In the genomic region with DNA sequence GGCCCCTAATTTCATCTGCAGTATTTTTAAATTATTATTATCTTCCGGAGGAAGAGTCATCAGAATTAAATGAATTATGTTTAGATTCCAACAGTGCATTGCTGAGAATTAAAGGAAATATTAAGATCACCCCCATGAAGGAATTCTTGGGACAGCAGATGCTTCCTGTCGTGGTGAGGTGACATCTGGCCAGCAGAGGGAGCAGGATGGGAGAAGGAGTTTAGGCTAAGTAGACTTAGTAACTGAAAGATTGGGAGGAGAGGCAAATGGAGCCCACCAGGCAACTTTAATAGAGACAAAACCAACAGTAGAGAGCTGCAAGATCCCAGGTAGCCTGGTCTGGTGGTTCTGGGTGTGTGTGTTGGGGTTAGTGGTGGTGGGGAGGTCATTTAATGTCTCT, we compare ENCODE assay signal across 8 mouse cellular contexts.
DNase-seq lines count a peak whose midpoint lies in the region; ATAC-seq and TF ChIP-seq lines count a peak whose summit lies in the region.
"Had no signal": no experiment of that assay in that cellular context is flagged by ENCODE, and none has a peak within 500 bp of the region (broad histone marks: within the 10 kb centered on the region; RNA-seq: fewer than 3 reads in every experiment).

No protein-coding gene starts in this region.

- no peaks in the 10 kb centered on the region for H3K27me3 ChIP-seq in hindbrain, postnatal 0 days (ENCODE audit: insufficient read depth, low read length)
- no peaks in the 10 kb centered on the region for H3K27me3 ChIP-seq in hindbrain, embryonic 14.5 days (ENCODE audit: control insufficient read depth, insufficient read depth, low read length)
- no peaks in the 10 kb centered on the region for H3K27me3 ChIP-seq in E14TG2a.4 (ENCODE audit: insufficient read depth, low read length)
- H3K27me3 ChIP-seq in lung, embryonic 14.5 days (ENCODE audit: insufficient read depth, low read length): peaks cover 14% of the 10 kb centered on the region; the same call in 1 of the 2 replicates
- H3K27me3 ChIP-seq: neural tube, embryonic 13.5 days had no signal

- no peaks in the 10 kb centered on the region for H3K9me3 ChIP-seq in hindbrain, postnatal 0 days (ENCODE audit: low read length)
- H3K9me3 ChIP-seq in hindbrain, embryonic 14.5 days (ENCODE audit: control insufficient read depth, low read length): no peaks in the 10 kb centered on the region
- no peaks in the 10 kb centered on the region for H3K9me3 ChIP-seq in E14TG2a.4 (ENCODE audit: low read length)
- H3K9me3 ChIP-seq in lung, embryonic 14.5 days (ENCODE audit: low read depth, low read length): no peaks in the 10 kb centered on the region
- H3K9me3 ChIP-seq: neural tube, embryonic 13.5 days had no signal

- 33% methylated on average over 2 of the region's 2 CpGs for WGBS in hindbrain, postnatal 0 days
- 33% methylated on average over 2 of the region's 2 CpGs for WGBS in hindbrain, embryonic 14.5 days
- 29% methylated on average over 2 of the region's 2 CpGs for WGBS in lung, embryonic 14.5 days

- H3K4me2 ChIP-seq in hindbrain, postnatal 0 days (ENCODE audit: low read depth, low read length): no peak overlapping the region
- H3K4me2 ChIP-seq in hindbrain, embryonic 14.5 days (replicated peaks): no peak overlapping the region
- H3K4me2 ChIP-seq in lung, embryonic 14.5 days: no peak overlapping the region
- H3K4me2 ChIP-seq: neural tube, embryonic 13.5 days had no signal

- no peaks in the 10 kb centered on the region for H3K4me1 ChIP-seq in hindbrain, postnatal 0 days (ENCODE audit: insufficient read depth, low read length)
- no peaks in the 10 kb centered on the region for H3K4me1 ChIP-seq in hindbrain, embryonic 14.5 days (replicated peaks; ENCODE audit: control insufficient read depth, insufficient read depth, low read length)
- H3K4me1 ChIP-seq in E14TG2a.4 (replicated peaks; ENCODE audit: low read depth, low read length): no peaks in the 10 kb centered on the region
- peaks cover 3% of the 10 kb centered on the region; the same call in 1 of the 2 replicates for H3K4me1 ChIP-seq in lung, embryonic 14.5 days (ENCODE audit: insufficient read depth)
- H3K4me1 ChIP-seq: neural tube, embryonic 13.5 days had no signal

- peak; percentile 20 for DNase-seq in hindbrain, postnatal 0 days (ENCODE audit: low spot score)
- no peak for DNase-seq in hindbrain, embryonic 14.5 days (ENCODE audit: low spot score)
- peak; percentile 65 for DNase-seq in 3T3-L1 (ENCODE audit: low read depth, low spot score)
- peak; percentile 13 for DNase-seq in embryo, embryonic 11.5 days (ENCODE audit: low read depth, low spot score)
- DNase-seq in lung, embryonic 14.5 days: peak; percentile 73
- DNase-seq in frontal cortex, postnatal 10 days (ENCODE audit: low spot score in 2 of 2): no peak

- H3K36me3 ChIP-seq in hindbrain, postnatal 0 days (ENCODE audit: insufficient read depth, low read length): no peaks in the 10 kb centered on the region
- H3K36me3 ChIP-seq in hindbrain, embryonic 14.5 days (replicated peaks; ENCODE audit: control insufficient read depth, insufficient read depth): no peaks in the 10 kb centered on the region
- H3K36me3 ChIP-seq in E14TG2a.4 (ENCODE audit: insufficient read depth, low read length): no peaks in the 10 kb centered on the region
- H3K36me3 ChIP-seq in lung, embryonic 14.5 days (ENCODE audit: insufficient read depth): no peaks in the 10 kb centered on the region
- H3K36me3 ChIP-seq: neural tube, embryonic 13.5 days had no signal

- TF ChIP-seq CTCF in hindbrain, postnatal 0 days (IDR thresholded peaks at IDR 0.05; ENCODE audit: low read depth): peak; percentile 67
- peak; percentile 39 for TF ChIP-seq CTCF in E14TG2a.4 (conservative IDR thresholded peaks at IDR 0.05; ENCODE audit: low read length)
- peak; percentile 76 for TF ChIP-seq CTCF in lung, embryonic 14.5 days (IDR thresholded peaks at IDR 0.05; ENCODE audit: low read depth)

- no peak for ATAC-seq in hindbrain, postnatal 0 days
- no peak for ATAC-seq in hindbrain, embryonic 14.5 days (ENCODE audit: low FRiP score)
- ATAC-seq in lung, embryonic 14.5 days (ENCODE audit: insufficient read depth): no peak

- H3K27ac ChIP-seq in hindbrain, postnatal 0 days: no peak overlapping the region
- no peak overlapping the region for H3K27ac ChIP-seq in hindbrain, embryonic 14.5 days
- H3K27ac ChIP-seq in lung, embryonic 14.5 days (ENCODE audit: low read depth): no peak overlapping the region
- H3K27ac ChIP-seq: neural tube, embryonic 13.5 days had no signal

- no peak overlapping the region for H3K4me3 ChIP-seq in hindbrain, postnatal 0 days (ENCODE audit: low read length)
- H3K4me3 ChIP-seq in hindbrain, embryonic 14.5 days (replicated peaks; ENCODE audit: low read length): no peak overlapping the region
- no peak overlapping the region for H3K4me3 ChIP-seq in E14TG2a.4 (replicated peaks; ENCODE audit: low read length)
- no peak overlapping the region for H3K4me3 ChIP-seq in lung, embryonic 14.5 days (ENCODE audit: low read depth, low read length)
- H3K4me3 ChIP-seq: neural tube, embryonic 13.5 days had no signal

- H3K9ac ChIP-seq in hindbrain, postnatal 0 days (replicated peaks; ENCODE audit: low read length): no peak overlapping the region
- H3K9ac ChIP-seq in hindbrain, embryonic 14.5 days: no peak overlapping the region
- H3K9ac ChIP-seq in lung, embryonic 14.5 days: no peak overlapping the region
- H3K9ac ChIP-seq: neural tube, embryonic 13.5 days had no signal

Comparison
In these comparisons a context has a peak if more than half of its experiments do, and no peak if none do; other contexts are left out.
1. DNase-seq: peak in hindbrain, postnatal 0 days (single experiment), 3T3-L1 (single experiment), embryo, embryonic 11.5 days (single experiment) and lung, embryonic 14.5 days (single experiment); none in hindbrain, embryonic 14.5 days (single experiment) and frontal cortex, postnatal 10 days (0 of 2).
2. Peak in every context shown above with its lines, with median percentiles within 50 percentile points of each other: CTCF ChIP-seq.